Comparison of ENCODE assay signal across 19 mouse cellular contexts in the genomic region with DNA sequence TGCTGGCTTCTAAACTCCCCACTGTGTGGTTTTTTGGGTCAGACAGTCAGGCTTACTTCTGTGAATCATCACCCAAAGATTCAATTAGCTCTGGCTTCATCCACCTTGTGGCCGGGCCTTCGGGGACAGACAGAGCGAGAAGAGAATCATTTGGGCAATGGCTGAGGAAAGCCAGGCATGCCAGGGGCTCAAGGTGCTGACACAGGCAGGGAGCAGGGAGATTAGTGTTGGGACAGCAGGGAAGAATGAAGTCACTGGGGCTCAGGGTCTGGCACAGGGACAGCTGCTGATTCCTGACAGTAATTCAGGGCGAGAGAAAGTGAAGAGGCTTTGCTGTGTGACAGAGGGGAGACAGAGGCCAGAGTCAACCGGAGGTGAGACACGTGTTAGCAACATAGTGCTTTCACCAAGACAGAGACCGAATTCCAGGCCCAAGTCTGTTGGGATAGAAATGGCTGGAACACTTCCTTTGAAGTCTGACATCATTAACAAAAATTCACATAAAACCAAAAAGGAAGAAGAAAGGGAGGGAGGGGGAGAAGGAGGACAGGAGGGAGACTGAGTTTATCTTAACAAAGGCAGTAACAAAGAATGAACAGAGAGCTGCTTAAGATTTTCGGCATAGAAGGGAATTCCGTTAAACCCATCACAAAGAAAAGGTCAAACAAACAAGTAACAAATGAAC. TPM values are rescaled to one million over a fixed set of nuclear protein-coding genes. Genes with fewer than 3 reads are reported as not detected.
DNase-seq lines count a peak whose midpoint lies in the region; ATAC-seq and TF ChIP-seq lines count a peak whose summit lies in the region.
"Had no signal": no experiment of that assay in that cellular context is flagged by ENCODE, and none has a peak within 500 bp of the region (broad histone marks: within the 10 kb centered on the region; RNA-seq: fewer than 3 reads in every experiment).

No protein-coding gene starts in this region.

- no peak overlapping the region for H3K27ac ChIP-seq in heart, embryonic 12.5 days (ENCODE audit: poor library complexity, severe bottlenecking)
- no peak overlapping the region for H3K27ac ChIP-seq in heart, adult 2 months
- H3K27ac ChIP-seq: embryonic facial prominence, embryonic 13.5 days; forebrain, embryonic 12.5 days; neural tube, embryonic 15.5 days had no signal

- no peaks in the 10 kb centered on the region for H3K79me2 ChIP-seq in heart, adult 2 months (replicated peaks; ENCODE audit: control insufficient read depth, insufficient read depth, low read length)

- WGBS in heart, embryonic 12.5 days: 23% methylated on average over 9 of the region's 9 CpGs
- WGBS in heart, adult 2 months: 42% methylated on average over 9 of the region's 9 CpGs

- intact Hi-C loops in heart, adult 2 months (cut with DNase I): no loop called here

- H3K4me1 ChIP-seq in heart, embryonic 12.5 days (replicated peaks): peaks cover 17% of the 10 kb centered on the region
- H3K4me1 ChIP-seq in heart, adult 2 months (ENCODE audit: control insufficient read depth, insufficient read depth, low read length): peaks cover 2% of the 10 kb centered on the region; the same call in 1 of the 2 replicates
- H3K4me1 ChIP-seq: forebrain, embryonic 12.5 days; neural tube, embryonic 15.5 days had no signal

- no peak overlapping the region for H3K4me3 ChIP-seq in heart, embryonic 12.5 days
- no peak overlapping the region for H3K4me3 ChIP-seq in heart, adult 2 months
- H3K4me3 ChIP-seq: embryonic facial prominence, embryonic 13.5 days; forebrain, embryonic 12.5 days; megakaryocyte, embryonic 14.5 days; neural tube, embryonic 15.5 days had no signal

- in situ Hi-C loops in Patski (cut with MboI; ENCODE audit: low pct_unique_long_range_greater_than_20kb): no loop called here

- 0 out of 2 replicates have a peak, but pooled peaks have one; percentile 33 for ATAC-seq in heart, embryonic 12.5 days (ENCODE audit: insufficient number of reproducible peaks, low FRiP score)
- ATAC-seq in Patski: peak; percentile 71
- no peak for ATAC-seq in erythroblast, adult 5-6 weeks (replicated peaks; ENCODE audit: low FRiP score, poor library complexity, severe bottlenecking)
- ATAC-seq: liver, postnatal 0 days had no signal

- POLR2A ChIA-PET in Patski (lab: Charles Lee): no interaction called here

- no peak for TF ChIP-seq CTCF in heart, adult 2 months (IDR thresholded peaks at IDR 0.05)
- no peak for TF ChIP-seq CTCF in Patski (IDR thresholded peaks at IDR 0.05)

- no peaks in the 10 kb centered on the region for H3K36me3 ChIP-seq in heart, embryonic 12.5 days
- no peaks in the 10 kb centered on the region for H3K36me3 ChIP-seq in heart, adult 2 months (ENCODE audit: control insufficient read depth, insufficient read depth, low read length)
- H3K36me3 ChIP-seq: embryonic facial prominence, embryonic 13.5 days; forebrain, embryonic 12.5 days; neural tube, embryonic 15.5 days had no signal

- no peak overlapping the region for H3K9ac ChIP-seq in heart, embryonic 12.5 days
- no peak overlapping the region for H3K9ac ChIP-seq in heart, adult 2 months (ENCODE audit: low read depth, low read length)
- H3K9ac ChIP-seq: embryonic facial prominence, embryonic 13.5 days; forebrain, embryonic 12.5 days; liver, postnatal 0 days; neural tube, embryonic 15.5 days had no signal

- no peak for TF ChIP-seq POLR2A in heart, adult 2 months (IDR thresholded peaks at IDR 0.05; ENCODE audit: insufficient read depth, low read depth, low read length)

- CTCF ChIA-PET in Patski (lab: Charles Lee): interaction anchor here (1.4 kb wide), 1 partner anchor 11 kb away, joined by 4 read pairs; no protein-coding TSS in a partner anchor

- TF ChIP-seq EP300 in heart, adult 2 months (IDR thresholded peaks at IDR 0.05; ENCODE audit: insufficient read depth, low read depth, low read length): no peak

- H3K27me3 ChIP-seq in heart, embryonic 12.5 days (replicated peaks): peaks cover 48% of the 10 kb centered on the region
- no peaks in the 10 kb centered on the region for H3K27me3 ChIP-seq in heart, adult 2 months (ENCODE audit: control insufficient read depth, insufficient read depth, low read length)
- no peaks in the 10 kb centered on the region for H3K27me3 ChIP-seq in Patski
- H3K27me3 ChIP-seq: embryonic facial prominence, embryonic 13.5 days; megakaryocyte, embryonic 14.5 days; neural tube, embryonic 15.5 days had no signal

- 0 out of 2 replicates have a peak, but pooled peaks cover under 1% of the 10 kb centered on the region for H3K9me3 ChIP-seq in heart, embryonic 12.5 days (replicated peaks)
- H3K9me3 ChIP-seq: embryonic facial prominence, embryonic 13.5 days; megakaryocyte, embryonic 14.5 days; neural tube, embryonic 15.5 days had no signal

- H3K4me2 ChIP-seq in heart, embryonic 12.5 days: no peak overlapping the region
- H3K4me2 ChIP-seq: embryonic facial prominence, embryonic 13.5 days; forebrain, embryonic 12.5 days; neural tube, embryonic 15.5 days had no signal

- DNase-seq in heart, adult 2 months: no peak
- DNase-seq in lung, postnatal 10 days: peak; percentile 20
- no peak for DNase-seq in lung, postnatal 36 days
- DNase-seq in Patski (ENCODE audit: low read depth, low spot score): peak; percentile 95
- DNase-seq in cerebellum, postnatal 25 days: no peak
- DNase-seq: kidney, adult 9 months; kidney, postnatal 25 days; liver; liver, postnatal 0 days; lung, postnatal 14 days; midbrain, embryonic 14.5 days; right cerebral cortex, postnatal 25 days; thymus, postnatal 36 days had no signal

RNA-seq across cellular contexts. Expression of a gene that starts 47.7 kb away (rescaled TPM):
- polyA plus RNA-seq in heart, embryonic 12.5 days (2016; fragmentation: Nextera tagmentation; extraction: Ambion mirVana): 1.3 and 1.5 TPM in 2 replicates
- 1 to 10 TPM; 1.8 to 2.1 TPM for total RNA-seq in heart, adult 2 months (2021)
- polyA plus RNA-seq in heart, adult 2 months (2012; rRNA removed): 0.97 and 2.4 TPM in 2 replicates
- 42.5 TPM for polyA plus RNA-seq in Patski (2021)
- total RNA-seq in erythroblast, adult 5-6 weeks (2015; ENCODE audit: low replicate concordance): 112 and 155 TPM in 2 replicates
- total RNA-seq in erythroblast, adult 5-6 weeks (2017; ENCODE audit: low replicate concordance): 117 and 121 TPM in 2 replicates

Comparison
In these comparisons a context has a peak if more than half of its experiments do, and no peak if none do; other contexts are left out.
1. DNase-seq: peak in lung, postnatal 10 days (single experiment) and Patski (single experiment); none in heart, adult 2 months (0 of 2), lung, postnatal 36 days (single experiment) and cerebellum, postnatal 25 days (0 of 2).
2. RNA of a gene that starts 47.7 kb away (polyA plus RNA-seq): 42.5 TPM in Patski (single experiment); 0.97 to 2.4 TPM in heart, adult 2 months and 1.3 to 1.5 TPM in heart, embryonic 12.5 days; every median in the first group is over 10 times any median in the second.